Mouse (Mus musculus) heart, adult 2 months (tissue): ENCODE measurements around the gene Cartpt.

Source experiments
- EP300 ChIP-seq: fragments of 200-500 bp; IDR thresholded peaks from 2 replicates; pipeline ENCODE4 v1.6.1; 2011; ENCODE audit warnings: low read depth, low read length, control low read depth; ENCODE audit not compliant: insufficient read depth
- POLR2A ChIP-seq: fragments of 200-500 bp; IDR thresholded peaks from 2 replicates; pipeline ENCODE4 v1.6.1; 2011; ENCODE audit warnings: mild to moderate bottlenecking, low read depth, low read length, control low read depth; ENCODE audit not compliant: insufficient read depth

GRCm38 (mm10) chr13:99864331-99864730 is 36.6 kb downstream of the Cartpt start:
- TF ChIP-seq POLR2A (no peak), EP300 (no peak)
